Mouse (Mus musculus) right cerebral cortex, postnatal 25 days (tissue): Measurements from ENCODE around the gene Msmp.
"Not testable (repeated sequence)": the region's sequence is repeated elsewhere in the genome, so short reads cannot be mapped to it uniquely, and the experiment has no call there.

ENCODE experiments used
- DNase-seq: peaks from one replicate; pipeline ENCODE4 v3.0.0; 2022

Msmp gene

DNA sequence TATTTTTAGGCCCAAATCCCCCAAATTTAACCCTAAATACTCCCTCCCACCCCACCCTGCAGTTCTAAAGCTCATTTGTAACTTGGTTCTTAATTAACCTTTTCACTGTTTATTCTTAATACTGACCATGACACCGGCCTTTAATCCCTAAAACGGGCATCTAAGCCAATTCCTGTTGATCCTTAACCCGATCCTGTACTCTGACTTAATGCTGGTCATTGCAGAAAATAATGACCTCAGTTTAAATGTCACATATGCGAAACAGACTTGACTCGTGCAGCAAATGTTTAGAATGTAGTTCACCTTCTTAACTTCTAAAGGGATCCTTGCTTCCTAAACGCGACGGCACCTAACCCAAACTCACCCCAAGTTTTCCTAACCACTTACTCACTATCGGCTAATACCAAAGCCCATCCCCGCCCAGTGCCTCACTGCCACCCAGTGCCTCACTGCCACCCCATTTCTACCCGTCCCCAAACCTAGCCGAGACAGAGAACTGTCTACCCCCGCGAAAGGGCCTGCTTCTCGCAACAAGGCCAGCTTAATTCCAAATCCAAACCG, 22.8 kb downstream of the Msmp start:
- DNase-seq = no peak

DNA sequence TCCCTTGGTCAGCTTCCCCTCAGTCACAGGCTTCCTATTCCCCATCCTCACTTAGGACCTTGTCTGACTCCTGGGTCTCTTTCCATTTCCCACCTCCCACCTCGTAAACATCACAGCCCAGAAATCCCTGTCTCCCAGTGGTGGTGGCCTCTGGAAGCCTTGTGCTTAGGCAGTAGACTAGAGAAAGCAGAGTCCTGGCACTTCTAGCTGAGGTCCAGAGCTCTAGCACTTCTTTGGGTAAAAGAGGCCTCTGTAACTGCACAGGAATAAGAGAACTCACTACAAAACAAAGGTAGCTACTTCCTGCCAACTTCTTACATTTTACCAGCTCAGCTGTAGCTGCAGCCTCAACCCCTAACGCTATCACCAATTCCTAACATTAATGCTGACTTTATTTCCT, 23.3 kb downstream of the Msmp start:
- no peak for DNase-seq

DNA sequence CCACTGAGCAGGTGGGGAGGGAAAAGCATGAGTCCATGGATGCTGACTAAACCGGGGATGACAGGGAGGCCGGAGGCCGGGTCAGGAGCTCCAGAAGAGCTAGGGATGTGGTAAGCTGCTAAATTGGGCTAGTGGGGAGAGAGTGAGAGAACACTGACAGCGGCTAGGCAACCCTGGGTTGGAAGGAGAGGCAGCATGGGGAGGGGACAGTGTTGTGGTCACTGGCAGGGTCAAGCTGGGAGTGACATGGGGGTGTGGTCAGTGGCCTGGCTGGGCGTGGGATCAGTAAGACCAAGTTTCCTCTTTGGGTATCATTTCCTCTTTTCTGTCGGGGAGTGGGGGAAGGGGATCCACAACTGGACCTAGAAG, 24.1 kb downstream of the Msmp start:
- no peak for DNase-seq

DNA sequence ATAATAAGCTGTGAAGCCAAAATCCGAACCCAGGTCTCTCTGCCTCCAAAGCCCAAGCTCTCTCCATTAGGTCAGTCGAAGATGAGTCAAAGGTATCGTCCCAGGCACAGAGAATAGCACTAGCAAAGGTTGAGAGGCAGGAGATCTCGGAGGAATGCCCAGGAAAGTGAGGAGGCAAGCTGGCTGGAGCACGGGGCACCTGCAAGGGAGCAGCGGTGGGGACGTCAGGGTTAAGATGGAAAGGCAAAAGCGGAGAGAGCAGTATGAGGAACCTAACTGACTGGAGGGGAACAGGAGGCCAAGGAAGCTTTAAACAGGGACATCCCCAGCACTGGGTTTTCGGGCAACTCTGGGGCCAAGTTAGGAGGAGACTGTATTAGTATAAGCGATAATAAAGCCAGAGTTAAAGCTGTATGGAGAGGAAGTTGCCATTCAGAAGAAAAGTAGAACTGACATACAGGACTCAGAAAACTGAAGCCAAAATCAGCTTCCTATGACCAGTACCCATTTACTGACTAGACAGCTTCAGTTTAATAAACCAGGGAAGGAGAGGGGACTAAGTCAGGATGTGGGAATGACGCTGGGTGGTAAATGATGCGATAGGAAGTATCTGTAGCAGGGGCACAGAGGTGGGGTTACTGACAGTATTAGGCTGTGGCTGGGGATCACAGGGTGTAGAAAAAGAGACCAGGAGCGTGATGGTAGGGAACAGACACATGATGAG, 24.6 kb downstream of the Msmp start:
- no peak for DNase-seq

DNA sequence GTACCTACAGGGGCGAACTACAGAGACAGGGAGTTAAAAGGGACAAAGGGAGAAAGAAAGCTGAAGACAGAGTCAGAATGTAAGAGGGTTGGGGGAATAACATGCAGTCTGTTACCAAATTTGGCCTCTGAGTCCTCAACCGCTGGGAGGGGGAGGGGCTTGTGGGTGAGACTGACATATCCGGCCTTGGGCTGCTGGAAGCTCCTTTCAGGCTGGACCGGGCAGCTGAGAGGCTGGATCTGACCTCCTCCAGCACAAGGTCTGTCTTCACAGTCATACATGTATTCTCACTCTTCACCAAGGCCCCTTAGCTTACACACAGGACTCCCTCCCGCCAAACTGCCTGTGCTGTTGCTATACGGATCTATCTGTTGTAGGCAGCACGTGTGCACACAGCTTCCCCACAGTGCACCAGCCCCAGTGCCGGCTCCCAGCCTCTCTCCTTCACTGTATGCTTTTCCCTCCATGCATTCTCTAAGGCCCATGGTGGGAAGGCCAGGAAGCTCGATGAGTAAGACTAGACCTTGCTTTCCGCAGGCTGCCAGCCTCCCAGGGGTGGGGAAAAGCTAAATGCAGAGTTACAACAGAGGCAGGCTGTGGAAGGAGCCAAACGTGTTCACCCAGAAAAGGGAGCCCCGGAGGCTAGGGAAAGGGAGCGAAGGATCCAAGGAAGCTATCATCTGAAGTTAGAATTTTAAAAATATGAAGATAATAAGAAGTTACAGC, 25.5 kb downstream of the Msmp start:
- no peak for DNase-seq

DNA sequence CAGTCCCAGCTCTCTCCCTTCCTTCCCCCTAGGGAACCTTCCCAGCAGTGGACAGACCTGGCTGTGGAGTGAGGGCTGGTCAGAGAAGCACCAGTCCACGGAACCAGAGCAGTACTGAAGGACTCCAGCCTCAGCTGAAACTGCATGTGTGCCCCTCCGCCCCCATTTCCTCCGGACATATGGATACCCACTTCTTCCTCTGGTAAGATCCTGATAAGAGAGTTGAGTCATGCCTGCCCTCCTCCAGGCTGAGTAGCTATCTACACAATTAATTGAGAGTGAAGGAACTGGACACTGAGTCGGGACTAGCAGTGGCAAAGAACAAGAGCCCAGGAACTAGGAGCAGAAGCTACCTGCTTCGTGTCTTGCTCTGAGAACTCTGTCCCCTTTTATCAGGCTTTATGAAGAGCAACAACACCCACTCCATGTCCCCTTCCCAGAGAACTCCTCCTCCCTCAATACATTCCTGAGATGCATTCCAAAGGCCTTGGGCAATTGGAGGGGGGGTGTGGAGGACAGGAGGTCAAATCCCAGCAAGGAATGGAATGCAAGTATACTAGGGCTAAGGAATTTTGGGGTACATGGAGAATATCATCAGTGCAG, 26.2 kb downstream of the Msmp start:
- DNase-seq = no peak

DNA sequence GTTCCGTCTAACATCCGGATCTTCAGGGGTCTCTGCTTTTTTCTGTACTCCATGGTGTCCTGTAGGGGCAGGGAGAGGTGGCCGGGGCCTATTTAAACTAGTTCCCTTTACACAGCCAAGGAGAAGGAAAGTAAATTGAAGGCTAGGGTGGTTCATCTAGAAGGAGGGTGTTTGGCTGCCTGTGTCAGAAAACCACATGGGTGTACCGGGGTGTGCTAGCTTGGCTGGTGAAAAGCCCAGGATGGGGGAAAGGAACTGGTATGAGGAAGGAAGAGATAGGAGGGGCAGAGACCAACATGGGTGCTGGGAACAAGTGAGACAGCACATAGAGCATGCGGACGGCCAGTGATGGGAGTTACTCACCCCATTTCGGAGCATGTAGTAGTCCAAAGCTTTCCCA, 28.4 kb downstream of the Msmp start:
- no peak for DNase-seq

DNA sequence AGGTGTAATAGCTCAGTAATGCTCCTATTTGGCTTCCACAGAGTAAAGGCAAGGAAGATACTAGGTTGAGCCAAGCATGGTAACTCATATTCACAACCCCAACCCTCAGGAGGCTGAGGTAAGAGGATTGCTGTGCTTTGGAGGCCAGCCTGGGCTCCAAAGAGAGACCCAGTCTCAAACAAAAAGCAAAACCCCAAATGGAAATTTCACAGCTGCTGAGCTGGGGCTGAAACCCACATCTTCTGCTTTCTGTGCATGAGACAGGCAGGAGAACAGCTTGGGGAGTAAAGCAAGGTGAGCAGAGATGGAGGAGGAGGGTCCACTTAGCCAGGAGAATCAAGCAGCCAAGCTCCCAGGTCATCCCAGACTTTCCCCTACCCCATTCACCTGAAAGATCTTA, 30.4 kb downstream of the Msmp start:
- DNase-seq = no peak

DNA sequence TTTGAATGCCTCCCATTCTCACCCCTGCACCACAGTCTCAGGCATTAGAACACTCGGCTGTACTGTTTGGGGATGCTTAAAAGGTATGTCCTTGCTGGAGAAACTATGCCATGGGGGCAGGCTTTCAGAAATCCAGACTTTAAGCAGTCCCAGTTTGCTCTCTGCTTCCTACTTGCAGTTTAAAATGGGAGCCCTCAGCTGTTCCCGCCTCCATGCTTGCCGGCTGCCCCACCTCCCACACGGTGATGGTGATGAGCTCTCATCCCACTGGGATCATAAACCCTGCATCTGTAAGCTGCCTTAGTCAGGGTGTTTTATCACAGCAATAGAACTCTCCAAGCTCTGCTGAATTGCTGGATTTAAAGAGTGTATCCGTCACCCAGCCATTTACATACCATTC, 31.9 kb downstream of the Msmp start:
- DNase-seq = peak; percentile 35

DNA sequence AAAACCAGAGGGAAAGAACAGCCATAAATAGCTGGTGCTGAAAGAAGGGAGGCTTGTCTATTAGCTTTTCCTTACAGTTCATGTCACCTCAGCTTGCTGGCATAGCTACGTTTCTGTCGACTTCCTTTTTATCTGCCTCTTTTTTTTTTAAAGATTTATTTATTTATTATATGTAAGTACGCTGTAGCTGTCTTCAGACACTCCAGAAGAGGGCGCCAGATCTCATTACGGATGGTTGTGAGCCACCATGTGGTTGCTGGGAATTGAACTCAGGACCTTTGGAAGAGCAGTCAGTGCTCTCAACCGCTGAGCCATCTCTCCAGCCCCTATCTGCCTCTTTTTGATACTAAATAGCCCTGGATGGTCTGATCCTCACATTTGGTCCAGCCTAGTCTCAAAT, 32.4 kb downstream of the Msmp start:
- DNase-seq = not testable (repeated sequence)

DNA sequence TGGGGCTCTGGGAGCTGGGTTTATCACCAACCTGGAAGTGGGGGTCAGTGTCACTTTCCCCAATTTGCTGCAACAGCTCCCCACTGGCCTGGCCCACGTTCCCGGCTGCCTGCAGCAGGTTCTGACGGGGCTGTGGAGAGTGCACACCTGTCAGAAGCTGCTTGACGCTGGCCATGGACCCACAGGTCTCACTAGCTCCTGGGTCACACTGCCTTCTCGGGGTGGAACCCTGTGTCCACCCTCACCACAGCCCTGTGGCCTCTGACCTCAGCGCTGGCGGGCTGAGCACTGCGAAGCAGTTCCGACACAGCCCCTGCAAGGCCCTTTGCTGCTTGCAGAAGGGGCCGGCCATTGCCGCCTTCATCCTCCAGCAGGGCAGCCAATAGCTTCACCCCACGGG, 35.2 kb downstream of the Msmp start:
- DNase-seq = no peak

DNA sequence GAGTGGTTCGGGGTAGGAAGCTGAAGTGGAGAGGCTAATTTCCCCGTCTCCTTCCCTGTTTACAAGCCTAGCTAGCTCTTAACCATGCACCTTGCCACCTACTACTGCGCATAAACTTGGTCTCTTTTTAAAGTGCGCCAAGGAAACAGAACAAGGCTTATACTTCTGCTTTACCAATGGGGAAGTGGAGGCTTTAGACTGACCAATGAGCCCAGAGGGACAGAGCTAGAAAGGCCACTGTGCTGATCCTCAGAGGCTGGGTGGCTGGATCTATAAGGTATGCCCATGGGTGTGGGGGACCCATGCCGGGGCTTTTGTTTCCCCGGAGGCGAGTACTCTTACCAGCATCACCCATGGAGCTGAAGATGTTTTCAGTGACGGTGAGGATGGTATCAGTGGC, 37.1 kb downstream of the Msmp start:
- no peak for DNase-seq

DNA sequence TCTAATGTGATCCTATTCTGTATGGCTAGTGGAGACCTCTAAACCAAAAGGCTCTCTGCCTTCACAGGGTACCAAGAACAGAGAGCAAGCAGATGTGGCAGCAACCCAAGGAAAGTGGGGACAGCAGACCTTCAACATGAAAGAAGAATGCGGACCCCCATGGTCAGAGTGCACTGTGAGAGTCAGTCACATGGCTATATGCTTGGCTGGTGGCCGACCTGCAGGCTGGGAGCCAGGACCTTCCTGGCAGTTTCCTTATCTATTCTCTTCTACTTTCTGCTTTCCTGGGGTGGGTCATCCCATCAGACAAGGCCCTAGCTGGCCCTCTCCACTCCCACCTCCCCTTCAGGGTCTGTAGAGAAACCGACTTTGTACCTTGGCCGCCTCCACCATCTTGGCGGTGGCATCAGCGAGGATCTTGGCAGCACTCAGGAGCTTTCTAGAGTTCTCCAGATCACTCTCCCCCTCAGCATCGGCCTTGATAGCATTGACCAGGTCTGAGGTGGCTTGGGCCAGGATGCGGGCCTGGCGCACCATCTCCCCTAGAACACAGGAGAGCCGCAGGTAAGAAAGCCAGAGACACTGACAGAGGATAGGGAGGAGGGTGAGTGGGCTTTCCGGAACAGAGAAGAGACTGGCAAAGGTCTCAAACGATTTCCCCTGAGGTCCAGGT, 37.8 kb downstream of the Msmp start:
- no peak for DNase-seq

DNA sequence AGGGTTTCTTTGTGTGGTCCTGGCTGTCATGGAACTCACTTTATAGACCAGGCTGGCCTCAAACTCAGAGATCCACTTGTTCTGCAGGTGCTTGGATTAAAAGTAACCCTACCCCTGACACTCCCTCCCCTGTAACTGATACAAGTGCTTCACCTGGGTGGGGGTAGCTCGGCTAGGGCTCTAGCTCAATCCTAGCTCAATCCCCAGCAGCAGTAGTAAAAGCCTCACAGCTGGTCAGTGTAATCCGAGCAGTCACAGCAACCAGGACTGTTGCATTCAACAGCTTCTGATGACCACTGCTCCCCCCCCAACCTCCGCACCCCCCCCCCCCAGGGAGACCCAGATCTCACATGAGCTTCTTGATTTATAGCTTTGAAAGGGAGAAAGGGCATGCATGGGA, 42.2 kb downstream of the Msmp start:
- DNase-seq = no peak

DNA sequence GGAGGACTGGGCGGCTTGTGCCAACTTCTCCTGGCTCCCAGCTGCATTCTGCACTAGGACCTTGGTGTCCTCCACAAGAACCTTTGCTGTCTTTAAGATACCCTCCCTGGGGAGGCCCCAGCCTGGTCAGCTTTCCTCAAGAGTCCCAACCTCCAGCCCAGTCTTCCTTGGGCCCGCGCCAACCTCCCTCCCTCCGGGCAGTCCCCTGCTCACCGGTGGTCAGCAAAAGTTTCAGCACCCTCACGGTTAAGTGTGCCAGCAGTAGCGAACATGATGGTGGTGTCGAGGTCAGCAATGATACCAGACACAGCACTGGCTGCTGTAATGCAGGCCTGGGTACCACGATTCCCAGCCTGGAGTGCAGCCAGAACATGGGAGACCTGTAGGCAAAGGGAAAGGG, 48.3 kb downstream of the Msmp start:
- DNase-seq = no peak

DNA sequence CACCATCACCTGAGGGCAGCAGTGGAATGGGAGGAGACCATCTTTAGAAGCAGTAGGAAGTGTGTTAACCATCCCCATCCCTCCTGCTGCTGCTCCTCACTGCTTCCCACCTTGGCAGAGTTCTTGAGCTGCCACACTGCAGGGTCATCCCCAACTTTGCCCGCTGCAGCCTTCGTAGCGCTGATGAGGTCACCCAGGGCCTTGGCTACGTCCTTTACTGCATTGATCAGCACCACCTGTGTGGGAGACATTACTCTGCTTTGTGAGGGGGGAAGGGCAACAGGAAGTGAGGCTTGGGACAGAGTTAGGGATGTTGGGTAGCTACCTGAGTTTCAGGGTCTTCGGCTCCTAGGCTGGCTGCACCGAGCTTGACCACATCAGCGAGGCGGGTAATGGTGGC, 48.7 kb downstream of the Msmp start:
- DNase-seq = no peak

DNA sequence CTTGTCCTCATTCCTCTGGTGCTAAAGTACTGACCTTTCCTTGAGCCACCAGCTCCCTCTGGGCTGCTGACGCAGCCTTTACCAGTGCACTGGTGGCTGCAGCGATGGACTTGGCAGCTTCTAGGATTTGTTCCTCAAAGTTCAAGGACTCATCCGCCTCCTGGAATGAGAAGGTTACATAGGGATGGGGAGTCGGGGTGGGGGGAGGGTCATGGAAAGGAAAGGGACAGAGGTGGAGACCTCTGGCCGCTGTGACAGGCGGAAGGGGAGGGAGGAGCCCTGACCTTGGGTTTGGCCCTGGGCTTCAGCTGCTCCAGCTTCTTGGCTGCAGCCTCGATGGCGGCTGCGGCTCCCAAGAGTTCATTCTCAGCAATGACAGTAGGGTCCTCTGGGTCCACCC, 51.0 kb downstream of the Msmp start:
- no peak for DNase-seq
